Mouse (Mus musculus): ENCODE measurements around the gene Trpc7. TPM values are rescaled to one million over a fixed set of nuclear protein-coding genes. Genes with fewer than 3 reads are reported as not detected.

Gene Trpc7
- polyA plus RNA-seq, 2 experiments: not detected

- no peaks in the 10 kb centered on the region for H3K27me3 ChIP-seq (ENCODE audit: control insufficient read depth, insufficient read depth, low read length)
- H3K36me3 ChIP-seq (replicated peaks; ENCODE audit: control insufficient read depth, insufficient read depth, low read depth): no peaks in the 10 kb centered on the region
- ATAC-seq (ENCODE audit: insufficient read depth): no peak
- H3K9ac ChIP-seq (replicated peaks): no peak overlapping the region
- peaks cover 0 to 2% of the 10 kb centered on the region in 2 experiments; a peak in 1 of 4 replicates for H3K4me1 ChIP-seq (replicated peaks; ENCODE audit: control insufficient read depth in 2 of 2, insufficient read depth in 2 of 2, low read length in 1 of 2)
- no peak overlapping the region for H3K4me3 ChIP-seq (ENCODE audit: insufficient read depth in 1 of 2, low read depth in 2 of 2, low read length in 2 of 2)
- H3K9me3 ChIP-seq (ENCODE audit: control insufficient read depth, low read length): no peaks in the 10 kb centered on the region
- H3K27ac ChIP-seq: no peak overlapping the region
- no peak for DNase-seq (ENCODE audit: low read depth in 3 of 3, low spot score in 3 of 3)
- no peak for TF ChIP-seq EP300 (IDR thresholded peaks at IDR 0.05; ENCODE audit: low read depth)
- peak; percentile 31; the same call in 1 of the 2 replicates for TF ChIP-seq CTCF (IDR thresholded peaks at IDR 0.05; ENCODE audit: low read depth)
- no peak overlapping the region for H3K4me2 ChIP-seq (ENCODE audit: low read depth)
- WGBS (ENCODE audit: insufficient replicate concordance): 39% methylated on average over 3 of the region's 3 CpGs
Measured at GRCm38 (mm10) chr13:56772592-56772991, 123.2 kb downstream of the Trpc7 start.

- DNase-seq (ENCODE audit: low read depth in 3 of 3, low spot score in 3 of 3) (no peak), ATAC-seq (ENCODE audit: insufficient read depth) (no peak)
- H3K9me3 ChIP-seq (ENCODE audit: control insufficient read depth, low read length): no peaks in the 10 kb centered on the region
- no peak overlapping the region for H3K4me2 ChIP-seq (ENCODE audit: low read depth)
- H3K4me1 ChIP-seq (replicated peaks; ENCODE audit: control insufficient read depth in 2 of 2, insufficient read depth in 2 of 2, low read length in 1 of 2): peaks cover 0 to 2% of the 10 kb centered on the region in 2 experiments; a peak in 1 of 4 replicates
- no peaks in the 10 kb centered on the region for H3K27me3 ChIP-seq (ENCODE audit: control insufficient read depth, insufficient read depth, low read length)
- H3K36me3 ChIP-seq (replicated peaks; ENCODE audit: control insufficient read depth, insufficient read depth, low read depth): no peaks in the 10 kb centered on the region
- no peak overlapping the region for H3K4me3 ChIP-seq (ENCODE audit: insufficient read depth in 1 of 2, low read depth in 2 of 2, low read length in 2 of 2)
- WGBS (ENCODE audit: insufficient replicate concordance): 51% methylated on average over 5 of the region's 5 CpGs
- TF ChIP-seq CTCF (IDR thresholded peaks at IDR 0.05; ENCODE audit: low read depth) (peak; percentile 55), EP300 (IDR thresholded peaks at IDR 0.05; ENCODE audit: low read depth) (no peak)
- no peak overlapping the region for H3K27ac ChIP-seq
- no peak overlapping the region for H3K9ac ChIP-seq (replicated peaks)
Measured at GRCm38 (mm10) chr13:56770786-56771185, 125.0 kb downstream of the Trpc7 start.

- 48% methylated on average over 1 of the region's 1 CpGs for WGBS (ENCODE audit: insufficient replicate concordance)
- Histone ChIP-seq H3K4me3 (ENCODE audit: insufficient read depth in 1 of 2, low read depth in 2 of 2, low read length in 2 of 2) (no peak overlapping the region), H3K27me3 (ENCODE audit: control insufficient read depth, insufficient read depth, low read length) (no peaks in the 10 kb centered on the region), H3K9me3 (ENCODE audit: control insufficient read depth, low read length) (no peaks in the 10 kb centered on the region), H3K27ac (no peak overlapping the region), H3K36me3 (replicated peaks; ENCODE audit: control insufficient read depth, insufficient read depth, low read depth) (no peaks in the 10 kb centered on the region), H3K4me1 (replicated peaks; ENCODE audit: control insufficient read depth in 2 of 2, insufficient read depth in 2 of 2, low read length in 1 of 2) (peaks cover 0 to 3% of the 10 kb centered on the region in 2 experiments; a peak in 2 of 4 replicates), H3K4me2 (ENCODE audit: low read depth) (no peak overlapping the region), H3K9ac (replicated peaks) (no peak overlapping the region)
- DNase-seq (ENCODE audit: low read depth in 3 of 3, low spot score in 3 of 3) (no peak), ATAC-seq (ENCODE audit: insufficient read depth) (no peak)
- TF ChIP-seq EP300 (IDR thresholded peaks at IDR 0.05; ENCODE audit: low read depth): no peak
- TF ChIP-seq CTCF (IDR thresholded peaks at IDR 0.05; ENCODE audit: low read depth): no peak
Measured at GRCm38 (mm10) chr13:56770136-56770578, 125.6 kb downstream of the Trpc7 start.

- H3K27me3 ChIP-seq (ENCODE audit: control insufficient read depth, insufficient read depth, low read length): no peaks in the 10 kb centered on the region
- 23% methylated on average over 4 of the region's 4 CpGs for WGBS (ENCODE audit: insufficient replicate concordance)
- H3K4me3 ChIP-seq (ENCODE audit: insufficient read depth in 1 of 2, low read depth in 2 of 2, low read length in 2 of 2): no peak overlapping the region
- peaks cover 0 to 5% of the 10 kb centered on the region in 2 experiments; a peak in 2 of 4 replicates for H3K4me1 ChIP-seq (replicated peaks; ENCODE audit: control insufficient read depth in 2 of 2, insufficient read depth in 2 of 2, low read length in 1 of 2)
- TF ChIP-seq EP300 (IDR thresholded peaks at IDR 0.05; ENCODE audit: low read depth): no peak
- H3K27ac ChIP-seq: no peak overlapping the region
- H3K4me2 ChIP-seq (ENCODE audit: low read depth): no peak overlapping the region
- DNase-seq (ENCODE audit: low read depth in 3 of 3, low spot score in 3 of 3) (no peak), ATAC-seq (ENCODE audit: insufficient read depth) (no peak)
- H3K9me3 ChIP-seq (ENCODE audit: control insufficient read depth, low read length): no peaks in the 10 kb centered on the region
- no peaks in the 10 kb centered on the region for H3K36me3 ChIP-seq (replicated peaks; ENCODE audit: control insufficient read depth, insufficient read depth, low read depth)
- H3K9ac ChIP-seq (replicated peaks): no peak overlapping the region
Measured at GRCm38 (mm10) chr13:56769431-56769830, 126.4 kb downstream of the Trpc7 start.

- Histone ChIP-seq H3K4me2 (ENCODE audit: low read depth) (no peak overlapping the region), H3K27me3 (ENCODE audit: control insufficient read depth, insufficient read depth, low read length) (no peaks in the 10 kb centered on the region), H3K27ac (no peak overlapping the region), H3K4me3 (ENCODE audit: insufficient read depth in 1 of 2, low read depth in 2 of 2, low read length in 2 of 2) (no peak overlapping the region), H3K4me1 (replicated peaks; ENCODE audit: control insufficient read depth in 2 of 2, insufficient read depth in 2 of 2, low read length in 1 of 2) (peaks cover 0 to 5% of the 10 kb centered on the region in 2 experiments; a peak in 2 of 4 replicates), H3K9me3 (ENCODE audit: control insufficient read depth, low read length) (no peaks in the 10 kb centered on the region), H3K9ac (replicated peaks) (no peak overlapping the region), H3K36me3 (replicated peaks; ENCODE audit: control insufficient read depth, insufficient read depth, low read depth) (no peaks in the 10 kb centered on the region)
- ATAC-seq (ENCODE audit: insufficient read depth): no peak
- no peak for DNase-seq (ENCODE audit: low read depth in 3 of 3, low spot score in 3 of 3)
- 40% methylated on average over 5 of the region's 5 CpGs for WGBS (ENCODE audit: insufficient replicate concordance)
- no peak for TF ChIP-seq CTCF (IDR thresholded peaks at IDR 0.05; ENCODE audit: low read depth)
- no peak for TF ChIP-seq EP300 (IDR thresholded peaks at IDR 0.05; ENCODE audit: low read depth)
Measured at GRCm38 (mm10) chr13:56766211-56766610, 129.6 kb downstream of the Trpc7 start.
